9 mouse cellular contexts compared by ENCODE assay signal in genomic region chr14:50969558-50970544, GRCm38 (mm10). TPM values are rescaled to one million over a fixed set of nuclear protein-coding genes. Genes with fewer than 3 reads are reported as not detected.
DNase-seq lines count a peak whose midpoint lies in the region; ATAC-seq lines count a peak whose summit lies in the region.
"Had no signal": no experiment of that assay in that cellular context is flagged by ENCODE, and none has a peak within 500 bp of the region (broad histone marks: within the 10 kb centered on the region; RNA-seq: fewer than 3 reads in every experiment).

No protein-coding gene starts in this region.

- no peaks in the 10 kb centered on the region for H3K36me3 ChIP-seq in limb, embryonic 10.5 days
- H3K36me3 ChIP-seq: limb, embryonic 13.5 days had no signal

- no peaks in the 10 kb centered on the region for H3K9me3 ChIP-seq in limb, embryonic 10.5 days (replicated peaks)
- H3K9me3 ChIP-seq: limb, embryonic 13.5 days had no signal

- H3K27me3 ChIP-seq in limb, embryonic 10.5 days (ENCODE audit: low read depth, poor library complexity, severe bottlenecking): no peaks in the 10 kb centered on the region
- H3K27me3 ChIP-seq: limb, embryonic 13.5 days had no signal

- intact Hi-C loops in gastrocnemius, postnatal 14 days (cut with DNase I; ENCODE audit: low total_unique reads): no loop called here

- H3K4me3 ChIP-seq in limb, embryonic 10.5 days: no peak overlapping the region
- H3K4me3 ChIP-seq: limb, embryonic 13.5 days had no signal

- DNase-seq in embryo, embryonic 10 days (ENCODE audit: low spot score): peak; percentile 37
- no peak for DNase-seq in embryo, embryonic 9.5 days (ENCODE audit: extremely low spot score)
- DNase-seq in cerebellum, postnatal 25 days: peak; percentile 30 to 52
- peak; percentile 46 to 75 for DNase-seq in layer of hippocampus, adult 8-10 months (ENCODE audit: low spot score in 2 of 2)
- DNase-seq in limb, embryonic 10.5 days (ENCODE audit: low spot score): no peak
- no peak for DNase-seq in gastrocnemius, postnatal 14 days

- peak; percentile 11; the same call in 1 of the 2 replicates for ATAC-seq in granulocyte monocyte progenitor cell, adult 5-6 weeks (replicated peaks; ENCODE audit: poor library complexity, severe bottlenecking)
- 0 out of 2 replicates have a peak, but pooled peaks have one; percentile 32 for ATAC-seq in megakaryocyte-erythroid progenitor cell, adult 5-6 weeks (replicated peaks; ENCODE audit: low FRiP score, low TSS enrichment, poor library complexity, severe bottlenecking)

- WGBS in limb, embryonic 10.5 days: 48% methylated on average over 12 of the region's 12 CpGs

- H3K4me1 ChIP-seq in limb, embryonic 10.5 days: 0 out of 2 replicates have a peak, but pooled peaks cover 3% of the 10 kb centered on the region
- H3K4me1 ChIP-seq: limb, embryonic 13.5 days had no signal

- H3K27ac ChIP-seq in limb, embryonic 10.5 days: no peak overlapping the region
- H3K27ac ChIP-seq: limb, embryonic 13.5 days had no signal

RNA-seq across cellular contexts. Expression of gene Pnp2, which starts 14.1 kb away (rescaled TPM):
- total RNA-seq in granulocyte monocyte progenitor cell, adult 5-6 weeks (2014; fragmentation: Nextera tagmentation): 5.4 and 16.2 TPM in 2 replicates
- 4.3 and 5.3 TPM in 2 replicates for total RNA-seq in granulocyte monocyte progenitor cell, adult 5-6 weeks (2017)
- total RNA-seq in layer of hippocampus, adult 8-10 months (2022): 1 to 10 TPM; 1.3 to 2.0 (median 1.5) TPM
- total RNA-seq in megakaryocyte-erythroid progenitor cell, adult 5-6 weeks (2014; fragmentation: Nextera tagmentation): 28.8 and 44.9 TPM in 2 replicates
- total RNA-seq in megakaryocyte-erythroid progenitor cell, adult 5-6 weeks (2017): 9.8 and 12.2 TPM in 2 replicates
- 0.48 and 0.65 TPM in 2 replicates for polyA plus RNA-seq in limb, embryonic 10.5 days (2016; fragmentation: Nextera tagmentation; extraction: Ambion mirVana)
- total RNA-seq in gastrocnemius, postnatal 14 days (2021): under 1 TPM; 0.29 to 0.49 TPM

RNA-seq across cellular contexts. Expression of gene Gm49342, which starts 25.5 kb away (rescaled TPM):
- total RNA-seq in granulocyte monocyte progenitor cell, adult 5-6 weeks (2014; fragmentation: Nextera tagmentation): not detected in 2 replicates
- 68.4 TPM in 1 of 2 replicates, not detected in the other for total RNA-seq in granulocyte monocyte progenitor cell, adult 5-6 weeks (2017)
- total RNA-seq in layer of hippocampus, adult 8-10 months (2022): 10 to 100 TPM in 3 of 4 experiments, 1 to 10 TPM in 1; 8.5 to 15.5 (median 10.8) TPM
- not detected in 2 replicates for total RNA-seq in megakaryocyte-erythroid progenitor cell, adult 5-6 weeks (2014; fragmentation: Nextera tagmentation)
- total RNA-seq in megakaryocyte-erythroid progenitor cell, adult 5-6 weeks (2017): 194 and 233 TPM in 2 replicates
- not detected in 2 replicates for polyA plus RNA-seq in limb, embryonic 10.5 days (2016; fragmentation: Nextera tagmentation; extraction: Ambion mirVana)
- 1 to 10 TPM; 4.6 to 6.6 TPM for total RNA-seq in gastrocnemius, postnatal 14 days (2021)
- polyA plus RNA-seq: limb, embryonic 13.5 days had no signal

RNA-seq across cellular contexts. Expression of gene Rnase10, which starts 37.7 kb away (rescaled TPM):
- total RNA-seq in granulocyte monocyte progenitor cell, adult 5-6 weeks (2014; fragmentation: Nextera tagmentation): not detected in 2 replicates
- 2.5 and 3.2 TPM in 2 replicates for total RNA-seq in granulocyte monocyte progenitor cell, adult 5-6 weeks (2017)
- under 1 TPM in 1 of 4 experiments, not detected in 3; 0.20 TPM for total RNA-seq in layer of hippocampus, adult 8-10 months (2022)
- total RNA-seq in megakaryocyte-erythroid progenitor cell, adult 5-6 weeks (2014; fragmentation: Nextera tagmentation): not detected in 2 replicates
- not detected in 2 replicates for total RNA-seq in megakaryocyte-erythroid progenitor cell, adult 5-6 weeks (2017)
- polyA plus RNA-seq in limb, embryonic 10.5 days (2016; fragmentation: Nextera tagmentation; extraction: Ambion mirVana): not detected in 2 replicates
- not detected for total RNA-seq in gastrocnemius, postnatal 14 days (2021)
- polyA plus RNA-seq: limb, embryonic 13.5 days had no signal

RNA-seq across cellular contexts. Expression of gene Pnp, which starts 39.0 kb away (rescaled TPM):
- 179 and 257 TPM in 2 replicates for total RNA-seq in granulocyte monocyte progenitor cell, adult 5-6 weeks (2014; fragmentation: Nextera tagmentation)
- 252 and 259 TPM in 2 replicates for total RNA-seq in granulocyte monocyte progenitor cell, adult 5-6 weeks (2017)
- total RNA-seq in layer of hippocampus, adult 8-10 months (2022): 10 to 100 TPM; 14.9 to 21.4 (median 18.2) TPM
- 297 and 354 TPM in 2 replicates for total RNA-seq in megakaryocyte-erythroid progenitor cell, adult 5-6 weeks (2014; fragmentation: Nextera tagmentation)
- total RNA-seq in megakaryocyte-erythroid progenitor cell, adult 5-6 weeks (2017): 162 and 277 TPM in 2 replicates
- polyA plus RNA-seq in limb, embryonic 10.5 days (2016; fragmentation: Nextera tagmentation; extraction: Ambion mirVana): 88.3 and 89.7 TPM in 2 replicates
- total RNA-seq in gastrocnemius, postnatal 14 days (2021): 1 to 10 TPM; 4.6 to 6.8 TPM

RNA-seq across cellular contexts. Expression of gene Pip4p1, which starts 39.2 kb away (rescaled TPM):
- total RNA-seq in granulocyte monocyte progenitor cell, adult 5-6 weeks (2014; fragmentation: Nextera tagmentation): 48.4 and 72.7 TPM in 2 replicates
- 20.9 and 25.0 TPM in 2 replicates for total RNA-seq in granulocyte monocyte progenitor cell, adult 5-6 weeks (2017)
- total RNA-seq in layer of hippocampus, adult 8-10 months (2022): 100 to 1,000 TPM in 1 of 4 experiments, 10 to 100 TPM in 3; 87.5 to 104 (median 94.3) TPM
- total RNA-seq in megakaryocyte-erythroid progenitor cell, adult 5-6 weeks (2014; fragmentation: Nextera tagmentation): 12.6 and 21.0 TPM in 2 replicates
- total RNA-seq in megakaryocyte-erythroid progenitor cell, adult 5-6 weeks (2017): 10.9 and 12.6 TPM in 2 replicates
- polyA plus RNA-seq in limb, embryonic 10.5 days (2016; fragmentation: Nextera tagmentation; extraction: Ambion mirVana): 45.4 and 51.9 TPM in 2 replicates
- 10 to 100 TPM; 12.6 to 16.4 TPM for total RNA-seq in gastrocnemius, postnatal 14 days (2021)

Comparison
In these comparisons a context has a peak if more than half of its experiments do, and no peak if none do; other contexts are left out.
1. DNase-seq: peak in embryo, embryonic 10 days (single experiment), cerebellum, postnatal 25 days (2 of 2) and layer of hippocampus, adult 8-10 months (2 of 2); none in embryo, embryonic 9.5 days (single experiment), limb, embryonic 10.5 days (single experiment) and gastrocnemius, postnatal 14 days (single experiment).